Mouse (Mus musculus): ENCODE data around the gene Dgcr6. TPM values are rescaled to one million over a fixed set of nuclear protein-coding genes. Genes with fewer than 3 reads are reported as not detected.

The Dgcr6 gene
- polyA plus RNA-seq, 1 experiment from 2014 or later = 162 TPM

Other genes with a start within 250 kb of the Dgcr6 start
- gene B830017H08Rik, start 219.7 kb upstream of the Dgcr6 start, polyA plus RNA-seq (2015; fragmentation: Nextera tagmentation; extraction: Ambion mirVana) = 4.0 and 5.3 TPM in 2 replicates
- gene Car15, start 214.5 kb upstream of the Dgcr6 start, polyA plus RNA-seq (2015; fragmentation: Nextera tagmentation; extraction: Ambion mirVana) = 2.8 and 3.2 TPM in 2 replicates
- 0.35 and 0.40 TPM in 2 replicates for gene Gm20518, start 161.2 kb upstream of the Dgcr6 start, polyA plus RNA-seq (2015; fragmentation: Nextera tagmentation; extraction: Ambion mirVana)
- gene Tssk1, start 158.6 kb upstream of the Dgcr6 start, polyA plus RNA-seq (2015; fragmentation: Nextera tagmentation; extraction: Ambion mirVana) = not detected in 2 replicates
- gene Dgcr2, start 154.3 kb upstream of the Dgcr6 start, polyA plus RNA-seq (2015; fragmentation: Nextera tagmentation; extraction: Ambion mirVana) = 97.7 and 99.0 TPM in 2 replicates
- gene Tssk2, start 154.2 kb upstream of the Dgcr6 start, polyA plus RNA-seq (2015; fragmentation: Nextera tagmentation; extraction: Ambion mirVana) = not detected in 2 replicates
- 40.7 and 42.5 TPM in 2 replicates for gene Ess2, start 141.5 kb upstream of the Dgcr6 start, polyA plus RNA-seq (2015; fragmentation: Nextera tagmentation; extraction: Ambion mirVana)
- gene Gsc2, start 137.8 kb upstream of the Dgcr6 start, polyA plus RNA-seq (2015; fragmentation: Nextera tagmentation; extraction: Ambion mirVana) = 0.15 TPM in 1 of 2 replicates, not detected in the other
- gene Slc25a1, start 124.6 kb upstream of the Dgcr6 start, polyA plus RNA-seq (2015; fragmentation: Nextera tagmentation; extraction: Ambion mirVana) = 187 and 221 TPM in 2 replicates
- not detected in 2 replicates for gene Vpreb2, start 72.4 kb upstream of the Dgcr6 start, polyA plus RNA-seq (2015; fragmentation: Nextera tagmentation; extraction: Ambion mirVana)
- gene Prodh, start 37.3 kb downstream of the Dgcr6 start, polyA plus RNA-seq (2015; fragmentation: Nextera tagmentation; extraction: Ambion mirVana) = 4.0 and 6.4 TPM in 2 replicates
- gene Rtn4r, start 74.8 kb downstream of the Dgcr6 start, polyA plus RNA-seq (2015; fragmentation: Nextera tagmentation; extraction: Ambion mirVana) = 26.5 and 28.7 TPM in 2 replicates
- gene Ccdc188, start 165.0 kb downstream of the Dgcr6 start, polyA plus RNA-seq (2015; fragmentation: Nextera tagmentation; extraction: Ambion mirVana) = not detected in 2 replicates
- 16.9 and 19.2 TPM in 2 replicates for gene Zdhhc8, start 182.3 kb downstream of the Dgcr6 start, polyA plus RNA-seq (2015; fragmentation: Nextera tagmentation; extraction: Ambion mirVana)
- gene Trmt2a, start 195.8 kb downstream of the Dgcr6 start, polyA plus RNA-seq (2015; fragmentation: Nextera tagmentation; extraction: Ambion mirVana) = 96.4 and 97.1 TPM in 2 replicates
- gene Ranbp1, start 195.9 kb downstream of the Dgcr6 start, polyA plus RNA-seq (2015; fragmentation: Nextera tagmentation; extraction: Ambion mirVana) = 364 and 412 TPM in 2 replicates
- 1.4 and 5.4 TPM in 2 replicates for gene Gm49776, start 205.5 kb downstream of the Dgcr6 start, polyA plus RNA-seq (2015; fragmentation: Nextera tagmentation; extraction: Ambion mirVana)
- gene Dgcr8, start 236.4 kb downstream of the Dgcr6 start, polyA plus RNA-seq (2015; fragmentation: Nextera tagmentation; extraction: Ambion mirVana) = 28.0 and 30.0 TPM in 2 replicates